Mouse (Mus musculus) hindbrain, embryonic 13.5 days (tissue): ENCODE measurements around the gene Ralgapa1. TPM values are rescaled to one million over a fixed set of nuclear protein-coding genes. Genes with fewer than 3 reads are reported as not detected.

ENCODE experiments used
- ATAC-seq: fragments of 200-750 bp; cut with Nextera tagmentation; 2 replicates; pipeline ENCODE4 v1.8.0; 2017; ENCODE audit warnings: moderate TSS enrichment; ENCODE audit not compliant: low FRiP score
- H3K27ac ChIP-seq: fragments of 300-500 bp; sonication (generic); 2 replicates; pipeline ENCODE4 v1.5.1; 2015; ENCODE audit warnings: inconsistent platforms, mild to moderate bottlenecking, moderate library complexity
- H3K27me3 ChIP-seq: fragments of 300-500 bp; sonication (generic); 2 replicates; pipeline ENCODE4 v1.6.1; 2015; ENCODE audit warnings: mild to moderate bottlenecking, inconsistent platforms
- H3K36me3 ChIP-seq: fragments of 300-500 bp; sonication (generic); 2 replicates; pipeline ENCODE4 v1.6.1; 2015; ENCODE audit warnings: mild to moderate bottlenecking, inconsistent platforms
- H3K4me1 ChIP-seq: fragments of 300-500 bp; sonication (generic); replicated peaks from 2 replicates; pipeline ENCODE4 v1.6.1; 2015; ENCODE audit warnings: inconsistent platforms
- H3K4me2 ChIP-seq: fragments of 300-500 bp; sonication (generic); 2 replicates; pipeline ENCODE4 v1.6.1; 2015; ENCODE audit warnings: inconsistent platforms, mild to moderate bottlenecking, moderate library complexity
- H3K4me3 ChIP-seq: fragments of 300-500 bp; sonication (generic); 2 replicates; pipeline ENCODE4 v1.5.1; 2015; ENCODE audit warnings: mild to moderate bottlenecking, inconsistent platforms
- H3K9ac ChIP-seq: fragments of 300-500 bp; sonication (generic); 2 replicates; pipeline ENCODE4 v1.6.1; 2015; ENCODE audit warnings: mild to moderate bottlenecking, inconsistent platforms
- H3K9me3 ChIP-seq: fragments of 300-500 bp; sonication (generic); 2 replicates; pipeline ENCODE4 v1.6.1; 2016; ENCODE audit warnings: inconsistent platforms
- WGBS: fragments of 180-500 bp; shearing (Covaris S2); methylation state at CpG from one replicate; pipeline ENCODE4 v1.1.7; 2015; 5-methylcytosine and 5-hydroxymethylcytosine counted together
- polyA plus RNA-seq: library from polyadenylated mRNA; unstranded; fragments of >200 nt; fragmentation: Nextera tagmentation; extraction: Ambion mirVana; gene quantifications from 2 replicates; pipeline ENCODE4 v1.2.1, GENCODE M21; 2015

Gene Ralgapa1
- polyA plus RNA-seq = 21.9 and 22.2 TPM in 2 replicates

- Histone ChIP-seq H3K4me3 (peak within 1 kb of the TSS; percentile 92), H3K4me1 (peaks cover 19% of the 10 kb centered on the region), H3K27me3 (no peaks in the 10 kb centered on the region), H3K36me3 (no peaks in the 10 kb centered on the region), H3K27ac (peak within 1 kb of the TSS; percentile 97), H3K4me2 (peak within 1 kb of the TSS; percentile 76), H3K9ac (peak within 1 kb of the TSS; percentile 94), H3K9me3 (no peaks in the 10 kb centered on the region)
- 0% methylated on average over 64 of the region's 78 CpGs for WGBS
- peak; percentile 95 for ATAC-seq
These were observed at the start of gene Ralgapa1 for GRCm38 (mm10) chr12:55820661-55821314. Gene Ralgapa1, minus strand, starts transcription at chr12:55821167.

GRCm38 (mm10) chr12:55869622-55870322, 48.8 kb upstream of the Ralgapa1 start:
- no peak for ATAC-seq
- peaks cover 62% of the 10 kb centered on the region for H3K36me3 ChIP-seq

GRCm38 (mm10) chr12:55867738-55868137, 46.8 kb upstream of the Ralgapa1 start:
- H3K4me3 ChIP-seq = no peak overlapping the region
- WGBS = 93% methylated on average over 4 of the region's 4 CpGs
- H3K36me3 ChIP-seq = peaks cover 75% of the 10 kb centered on the region
- H3K9me3 ChIP-seq = no peaks in the 10 kb centered on the region
- ATAC-seq = no peak
- H3K4me1 ChIP-seq = no peaks in the 10 kb centered on the region
- H3K9ac ChIP-seq = no peak overlapping the region
- H3K4me2 ChIP-seq = no peak overlapping the region
- no peaks in the 10 kb centered on the region for H3K27me3 ChIP-seq
- H3K27ac ChIP-seq = no peak overlapping the region

More at GRCm38 (mm10) chr12:55869622-55870322, 48.8 kb upstream of the Ralgapa1 start:
- Histone ChIP-seq H3K4me1 (no peaks in the 10 kb centered on the region), H3K27me3 (no peaks in the 10 kb centered on the region), H3K27ac (no peak overlapping the region), H3K9ac (no peak overlapping the region), H3K4me3 (no peak overlapping the region), H3K9me3 (no peaks in the 10 kb centered on the region), H3K4me2 (no peak overlapping the region)
- 98% methylated on average over 5 of the region's 5 CpGs for WGBS

GRCm38 (mm10) chr12:55860631-55861030, 39.7 kb upstream of the Ralgapa1 start:
- no peak for ATAC-seq
- Histone ChIP-seq H3K4me3 (no peak overlapping the region), H3K27ac (no peak overlapping the region), H3K9me3 (peaks cover 12% of the 10 kb centered on the region; the same call in 1 of the 2 replicates), H3K9ac (no peak overlapping the region), H3K36me3 (peaks cover 73% of the 10 kb centered on the region), H3K27me3 (no peaks in the 10 kb centered on the region), H3K4me1 (no peaks in the 10 kb centered on the region), H3K4me2 (no peak overlapping the region)
- WGBS = 95% methylated on average over 7 of the region's 7 CpGs

GRCm38 (mm10) chr12:55859409-55860349, 38.7 kb upstream of the Ralgapa1 start:
- peaks cover 73% of the 10 kb centered on the region for H3K36me3 ChIP-seq

GRCm38 (mm10) chr12:55850650-55851049, 29.7 kb upstream of the Ralgapa1 start:
- Histone ChIP-seq H3K4me3 (no peak overlapping the region), H3K4me1 (no peaks in the 10 kb centered on the region), H3K9ac (no peak overlapping the region), H3K27ac (no peak overlapping the region), H3K4me2 (no peak overlapping the region), H3K36me3 (peaks cover 59% of the 10 kb centered on the region), H3K27me3 (no peaks in the 10 kb centered on the region), H3K9me3 (0 out of 2 replicates have a peak, but pooled peaks cover 1% of the 10 kb centered on the region)
- ATAC-seq = no peak

More at GRCm38 (mm10) chr12:55859409-55860349, 38.7 kb upstream of the Ralgapa1 start:
- WGBS = 95% methylated on average over 17 of the region's 17 CpGs
- Histone ChIP-seq H3K4me3 (no peak overlapping the region), H3K27ac (no peak overlapping the region), H3K9me3 (peaks cover 13% of the 10 kb centered on the region; the same call in 1 of the 2 replicates), H3K4me2 (no peak overlapping the region), H3K27me3 (no peaks in the 10 kb centered on the region), H3K9ac (no peak overlapping the region), H3K4me1 (no peaks in the 10 kb centered on the region)
- no peak for ATAC-seq

GRCm38 (mm10) chr12:55847851-55848250, 26.9 kb upstream of the Ralgapa1 start:
- no peak overlapping the region for H3K4me2 ChIP-seq
- H3K9ac ChIP-seq = no peak overlapping the region
- 96% methylated on average over 4 of the region's 4 CpGs for WGBS
- H3K4me1 ChIP-seq = no peaks in the 10 kb centered on the region
- H3K9me3 ChIP-seq = no peaks in the 10 kb centered on the region
- H3K27ac ChIP-seq = no peak overlapping the region
- H3K27me3 ChIP-seq = no peaks in the 10 kb centered on the region
- no peak overlapping the region for H3K4me3 ChIP-seq
- H3K36me3 ChIP-seq = peaks cover 52% of the 10 kb centered on the region
- no peak for ATAC-seq

- no peaks in the 10 kb centered on the region for H3K4me1 ChIP-seq
- H3K27me3 ChIP-seq = no peaks in the 10 kb centered on the region
- no peak overlapping the region for H3K4me2 ChIP-seq
- H3K9ac ChIP-seq = no peak overlapping the region
- H3K4me3 ChIP-seq = no peak overlapping the region
- H3K9me3 ChIP-seq = no peaks in the 10 kb centered on the region
- no peak overlapping the region for H3K27ac ChIP-seq
- WGBS = 81% methylated on average over 1 of the region's 1 CpGs
- ATAC-seq = no peak
- H3K36me3 ChIP-seq = peaks cover 55% of the 10 kb centered on the region
These were observed 25.8 kb upstream of the Ralgapa1 start for GRCm38 (mm10) chr12:55846741-55847140.

- ATAC-seq = no peak
- 67% methylated on average over 3 of the region's 3 CpGs for WGBS
- H3K36me3 ChIP-seq = peaks cover 20% of the 10 kb centered on the region
- no peaks in the 10 kb centered on the region for H3K9me3 ChIP-seq
- H3K4me2 ChIP-seq = peak overlapping the region; percentile 81
- H3K4me1 ChIP-seq = peaks cover 15% of the 10 kb centered on the region
- H3K4me3 ChIP-seq = peak overlapping the region; percentile 77; the same call in 1 of the 2 replicates
- no peak overlapping the region for H3K27ac ChIP-seq
- H3K9ac ChIP-seq = no peak overlapping the region
- H3K27me3 ChIP-seq = no peaks in the 10 kb centered on the region
These were observed 16.5 kb upstream of the Ralgapa1 start for GRCm38 (mm10) chr12:55837495-55837894.

GRCm38 (mm10) chr12:55836199-55836951, 15.4 kb upstream of the Ralgapa1 start, which contains the start of gene Brms1l:
Gene Brms1l, plus strand, starts transcription at chr12:55836324.
- peak within 1 kb of the TSS; percentile 88 for H3K9ac ChIP-seq
- peak; percentile 100 for ATAC-seq
- no peaks in the 10 kb centered on the region for H3K27me3 ChIP-seq
- H3K27ac ChIP-seq = peak within 1 kb of the TSS; percentile 94
- peaks cover 15% of the 10 kb centered on the region for H3K4me1 ChIP-seq
- H3K36me3 ChIP-seq = peaks cover 9% of the 10 kb centered on the region
- H3K4me2 ChIP-seq = peak within 1 kb of the TSS; percentile 81
- WGBS = under 1% methylated on average over 74 of the region's 77 CpGs
- H3K9me3 ChIP-seq = no peaks in the 10 kb centered on the region
- H3K4me3 ChIP-seq = peak within 1 kb of the TSS; percentile 77

- H3K4me2 ChIP-seq = peak overlapping the region; percentile 54
- peaks cover 7% of the 10 kb centered on the region; the same call in 1 of the 2 replicates for H3K36me3 ChIP-seq
- peaks cover 15% of the 10 kb centered on the region for H3K4me1 ChIP-seq
- peak overlapping the region; percentile 82 for H3K27ac ChIP-seq
- ATAC-seq = no peak; the same call in 1 of the 2 replicates
- WGBS = under 1% methylated on average over 6 of the region's 6 CpGs
- H3K9me3 ChIP-seq = no peaks in the 10 kb centered on the region
- peak overlapping the region; percentile 77 for H3K4me3 ChIP-seq
- peak overlapping the region; percentile 63; the same call in 1 of the 2 replicates for H3K9ac ChIP-seq
- no peaks in the 10 kb centered on the region for H3K27me3 ChIP-seq
These were observed 14.9 kb upstream of the Ralgapa1 start for GRCm38 (mm10) chr12:55835857-55836198.
